Mouse (Mus musculus) lung, embryonic 16.5 days (tissue): ENCODE data around the gene Plekhh2. TPM values are rescaled to one million over a fixed set of nuclear protein-coding genes. Genes with fewer than 3 reads are reported as not detected.

Experiments used
- ATAC-seq: fragments of 200-750 bp; cut with Nextera tagmentation; 2 replicates; pipeline ENCODE4 v1.8.0; 2017; ENCODE audit warnings: low read depth, mild to moderate bottlenecking, moderate library complexity
- H3K27ac ChIP-seq: fragments of 300-500 bp; sonication (generic); 2 replicates; pipeline ENCODE4 v1.5.1; 2014; ENCODE audit warnings: mild to moderate bottlenecking, control low read depth, low read length
- H3K27me3 ChIP-seq: fragments of 300-500 bp; sonication (generic); 2 replicates; pipeline ENCODE4 v1.6.1; 2014; ENCODE audit warnings: low read depth, low read length, mixed read lengths; ENCODE audit not compliant: control insufficient read depth, insufficient read depth
- H3K36me3 ChIP-seq: fragments of 300-500 bp; sonication (generic); 2 replicates; pipeline ENCODE4 v1.6.1; 2014; ENCODE audit warnings: low read length; ENCODE audit not compliant: control insufficient read depth, insufficient read depth
- H3K4me1 ChIP-seq: fragments of 300-500 bp; sonication (generic); replicated peaks from 2 replicates; pipeline ENCODE4 v1.6.1; 2014; ENCODE audit warnings: low read length, mixed read lengths; ENCODE audit not compliant: control insufficient read depth, insufficient read depth
- H3K4me2 ChIP-seq: fragments of 300-500 bp; sonication (generic); 2 replicates; pipeline ENCODE4 v1.6.1; 2014; ENCODE audit warnings: low read depth, low read length, control low read depth
- H3K4me3 ChIP-seq: fragments of 300-500 bp; sonication (generic); 2 replicates; pipeline ENCODE4 v1.5.1; 2014; ENCODE audit warnings: mild to moderate bottlenecking, low read length, control low read depth
- H3K9ac ChIP-seq: fragments of 300-500 bp; sonication (generic); 2 replicates; pipeline ENCODE4 v1.6.1; 2014; ENCODE audit warnings: low read length, control low read depth
- H3K9me3 ChIP-seq: fragments of 300-500 bp; sonication (generic); 2 replicates; pipeline ENCODE4 v1.6.1; 2016; ENCODE audit warnings: low read length; ENCODE audit not compliant: control insufficient read depth
- WGBS: fragments of 180-500 bp; shearing (Covaris S2); extraction: QIAGEN DNeasy Blood & Tissue Kit; methylation state at CpG from one replicate; pipeline ENCODE4 v1.1.7; 2014; 5-methylcytosine and 5-hydroxymethylcytosine counted together
- polyA plus RNA-seq: library from polyadenylated mRNA; unstranded; fragments of >200 nt; fragmentation: Nextera tagmentation; extraction: Ambion mirVana; gene quantifications from 2 replicates; pipeline ENCODE4 v1.2.1, GENCODE M21; 2015

The Plekhh2 gene
- polyA plus RNA-seq, 1 experiment from 2014 or later = 10.5 TPM

- Histone ChIP-seq H3K27me3 (no peaks in the 10 kb centered on the region), H3K9ac (no peak overlapping the region), H3K4me3 (no peak overlapping the region), H3K36me3 (peaks cover 2% of the 10 kb centered on the region), H3K4me1 (peaks cover 7% of the 10 kb centered on the region; the same call in 1 of the 2 replicates), H3K4me2 (no peak overlapping the region), H3K27ac (peak overlapping the region; percentile 5), H3K9me3 (no peaks in the 10 kb centered on the region)
- 77% methylated on average over 6 of the region's 6 CpGs for WGBS
- no peak for ATAC-seq
These were observed 108.9 kb downstream of the Plekhh2 start for GRCm38 (mm10) chr17:84620610-84621009.

GRCm38 (mm10) chr17:84621209-84621608 lies 109.5 kb downstream of the Plekhh2 start:
- peak overlapping the region; percentile 36; the same call in 1 of the 2 replicates for H3K27ac ChIP-seq
- no peak for ATAC-seq

GRCm38 (mm10) chr17:84622028-84622427 lies 110.3 kb downstream of the Plekhh2 start:
- Histone ChIP-seq H3K36me3 (no peaks in the 10 kb centered on the region; the same call in 1 of the 2 replicates), H3K4me1 (peaks cover 11% of the 10 kb centered on the region; the same call in 1 of the 2 replicates), H3K4me2 (no peak overlapping the region), H3K27me3 (no peaks in the 10 kb centered on the region), H3K4me3 (no peak overlapping the region), H3K9ac (no peak overlapping the region), H3K27ac (no peak overlapping the region), H3K9me3 (no peaks in the 10 kb centered on the region)
- no peak for ATAC-seq
- 89% methylated on average over 4 of the region's 4 CpGs for WGBS

More at GRCm38 (mm10) chr17:84621209-84621608, 109.5 kb downstream of the Plekhh2 start:
- H3K9ac ChIP-seq = no peak overlapping the region
- H3K36me3 ChIP-seq = peaks cover 2% of the 10 kb centered on the region; the same call in 1 of the 2 replicates
- WGBS = 55% methylated on average over 6 of the region's 6 CpGs
- peaks cover 7% of the 10 kb centered on the region; the same call in 1 of the 2 replicates for H3K4me1 ChIP-seq
- no peaks in the 10 kb centered on the region for H3K9me3 ChIP-seq
- no peak overlapping the region for H3K4me2 ChIP-seq
- no peak overlapping the region for H3K4me3 ChIP-seq
- no peaks in the 10 kb centered on the region for H3K27me3 ChIP-seq

- 54% methylated on average over 2 of the region's 2 CpGs for WGBS
- H3K4me1 ChIP-seq = peaks cover 11% of the 10 kb centered on the region; the same call in 1 of the 2 replicates
- no peak overlapping the region for H3K4me2 ChIP-seq
- no peaks in the 10 kb centered on the region; the same call in 1 of the 2 replicates for H3K36me3 ChIP-seq
- H3K4me3 ChIP-seq = no peak overlapping the region
- H3K9me3 ChIP-seq = no peaks in the 10 kb centered on the region
- peak overlapping the region; percentile 47; the same call in 1 of the 2 replicates for H3K27ac ChIP-seq
- H3K27me3 ChIP-seq = no peaks in the 10 kb centered on the region
- H3K9ac ChIP-seq = no peak overlapping the region
- no peak for ATAC-seq
These were observed 111.2 kb downstream of the Plekhh2 start for GRCm38 (mm10) chr17:84622873-84623272.

- peak; percentile 97 for ATAC-seq
These were observed 114.7 kb downstream of the Plekhh2 start, which contains the start of gene Dync2li1 for GRCm38 (mm10) chr17:84626276-84626856. Gene Dync2li1, plus strand, starts transcription at chr17:84626496.

GRCm38 (mm10) chr17:84626857-84627305 lies 115.2 kb downstream of the Plekhh2 start:
- Histone ChIP-seq H3K4me1 (0 out of 2 replicates have a peak, but pooled peaks cover 4% of the 10 kb centered on the region), H3K9me3 (no peaks in the 10 kb centered on the region), H3K36me3 (no peaks in the 10 kb centered on the region), H3K27me3 (no peaks in the 10 kb centered on the region), H3K27ac (peak overlapping the region; percentile 21; the same call in 1 of the 2 replicates), H3K9ac (peak overlapping the region; percentile 73), H3K4me2 (peak overlapping the region; percentile 70), H3K4me3 (peak overlapping the region; percentile 72)
- 19% methylated on average over 9 of the region's 9 CpGs for WGBS
- ATAC-seq = peak; percentile 41

More at GRCm38 (mm10) chr17:84626276-84626856, 114.7 kb downstream of the Plekhh2 start, which contains the start of gene Dync2li1:
- Histone ChIP-seq H3K4me1 (0 out of 2 replicates have a peak, but pooled peaks cover 4% of the 10 kb centered on the region), H3K4me2 (peak within 1 kb of the TSS; percentile 70), H3K9ac (peak within 1 kb of the TSS; percentile 73), H3K4me3 (peak within 1 kb of the TSS; percentile 72), H3K36me3 (no peaks in the 10 kb centered on the region), H3K9me3 (no peaks in the 10 kb centered on the region), H3K27me3 (no peaks in the 10 kb centered on the region), H3K27ac (peak within 1 kb of the TSS; percentile 59)
- WGBS = under 1% methylated on average over 23 of the region's 25 CpGs

- no peaks in the 10 kb centered on the region for H3K9me3 ChIP-seq
- H3K27ac ChIP-seq = no peak overlapping the region
- ATAC-seq = no peak
- no peak overlapping the region for H3K4me2 ChIP-seq
- 0 out of 2 replicates have a peak, but pooled peaks cover 4% of the 10 kb centered on the region for H3K4me1 ChIP-seq
- WGBS = 79% methylated on average over 10 of the region's 10 CpGs
- H3K27me3 ChIP-seq = no peaks in the 10 kb centered on the region
- H3K36me3 ChIP-seq = no peaks in the 10 kb centered on the region
- H3K4me3 ChIP-seq = no peak overlapping the region
- no peak overlapping the region for H3K9ac ChIP-seq
These were observed 116.0 kb downstream of the Plekhh2 start for GRCm38 (mm10) chr17:84627721-84628120.

GRCm38 (mm10) chr17:84628611-84629010 lies 116.9 kb downstream of the Plekhh2 start:
- no peaks in the 10 kb centered on the region for H3K9me3 ChIP-seq
- H3K9ac ChIP-seq = no peak overlapping the region
- H3K27me3 ChIP-seq = no peaks in the 10 kb centered on the region
- H3K27ac ChIP-seq = no peak overlapping the region
- WGBS = 57% methylated on average over 9 of the region's 9 CpGs
- H3K4me2 ChIP-seq = no peak overlapping the region
- H3K4me1 ChIP-seq = 0 out of 2 replicates have a peak, but pooled peaks cover 4% of the 10 kb centered on the region
- no peaks in the 10 kb centered on the region for H3K36me3 ChIP-seq
- ATAC-seq = no peak
- no peak overlapping the region for H3K4me3 ChIP-seq

GRCm38 (mm10) chr17:84631836-84632235 lies 120.1 kb downstream of the Plekhh2 start:
- H3K9ac ChIP-seq = no peak overlapping the region
- H3K27me3 ChIP-seq = no peaks in the 10 kb centered on the region
- 86% methylated on average over 6 of the region's 6 CpGs for WGBS

More at GRCm38 (mm10) chr17:84631836-84632235, 120.1 kb downstream of the Plekhh2 start:
- Histone ChIP-seq H3K27ac (no peak overlapping the region), H3K9me3 (no peaks in the 10 kb centered on the region), H3K36me3 (no peaks in the 10 kb centered on the region; the same call in 1 of the 2 replicates), H3K4me3 (no peak overlapping the region), H3K4me2 (no peak overlapping the region), H3K4me1 (0 out of 2 replicates have a peak, but pooled peaks cover 2% of the 10 kb centered on the region)
- no peak for ATAC-seq
